Mouse (Mus musculus): ENCODE measurements around the gene Tnr. TPM values are rescaled to one million over a fixed set of nuclear protein-coding genes. Genes with fewer than 3 reads are reported as not detected.

Tnr gene
- polyA plus RNA-seq, 1 experiment from 2014 or later: 1.7 TPM

GRCm38 (mm10) chr1:159895094-159895493 is 371.5 kb downstream of the Tnr start:
- no peak for DNase-seq (ENCODE audit: low spot score)
- no peaks in the 10 kb centered on the region for H3K4me1 ChIP-seq (replicated peaks; ENCODE audit: control insufficient read depth, insufficient read depth, low read length)
- H3K4me2 ChIP-seq (ENCODE audit: low read length): no peak overlapping the region
- 73% methylated on average over 3 of the region's 3 CpGs for WGBS
- no peaks in the 10 kb centered on the region for H3K27me3 ChIP-seq (replicated peaks; ENCODE audit: control insufficient read depth, insufficient read depth, low read length)
- no peak overlapping the region for H3K27ac ChIP-seq (ENCODE audit: low read depth)
- H3K36me3 ChIP-seq (ENCODE audit: control insufficient read depth, insufficient read depth, low read length): no peaks in the 10 kb centered on the region
- H3K9ac ChIP-seq (ENCODE audit: low read length): no peak overlapping the region
- H3K4me3 ChIP-seq (ENCODE audit: low read depth, low read length): no peak overlapping the region
- no peak for ATAC-seq (replicated peaks; ENCODE audit: low FRiP score, low TSS enrichment, low read depth)
- no peaks in the 10 kb centered on the region for H3K9me3 ChIP-seq (ENCODE audit: control insufficient read depth, low read length)

DNA sequence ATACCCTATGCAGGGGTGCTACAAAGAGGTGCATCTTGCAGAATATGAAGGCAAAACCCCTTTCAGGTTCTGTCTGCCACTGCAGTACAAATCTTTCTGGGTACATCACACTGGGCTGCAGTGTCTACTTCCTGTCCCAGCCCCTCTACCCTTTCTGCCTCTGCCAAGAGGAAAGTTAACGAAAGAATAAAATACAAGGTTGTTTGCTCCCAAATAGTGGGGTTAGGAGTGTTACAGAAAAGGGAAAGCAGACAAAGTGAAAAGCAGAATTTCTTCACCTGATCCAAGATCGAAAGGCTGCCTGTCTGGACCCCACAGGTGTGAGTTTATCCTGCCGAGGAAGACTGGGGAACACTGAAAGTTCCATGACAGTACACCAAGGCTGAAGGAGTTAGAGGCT is 376.4 kb downstream of the Tnr start:
- Histone ChIP-seq H3K27ac (ENCODE audit: low read depth) (no peak overlapping the region), H3K27me3 (replicated peaks; ENCODE audit: control insufficient read depth, insufficient read depth, low read length) (no peaks in the 10 kb centered on the region), H3K9ac (ENCODE audit: low read length) (no peak overlapping the region), H3K4me1 (replicated peaks; ENCODE audit: control insufficient read depth, insufficient read depth, low read length) (no peaks in the 10 kb centered on the region), H3K4me3 (ENCODE audit: low read depth, low read length) (no peak overlapping the region), H3K4me2 (ENCODE audit: low read length) (no peak overlapping the region), H3K9me3 (ENCODE audit: control insufficient read depth, low read length) (no peaks in the 10 kb centered on the region), H3K36me3 (ENCODE audit: control insufficient read depth, insufficient read depth, low read length) (no peaks in the 10 kb centered on the region)
- ATAC-seq (replicated peaks; ENCODE audit: low FRiP score, low TSS enrichment, low read depth) (no peak), DNase-seq (ENCODE audit: low spot score) (no peak)
- 73% methylated on average over 3 of the region's 3 CpGs for WGBS

DNA sequence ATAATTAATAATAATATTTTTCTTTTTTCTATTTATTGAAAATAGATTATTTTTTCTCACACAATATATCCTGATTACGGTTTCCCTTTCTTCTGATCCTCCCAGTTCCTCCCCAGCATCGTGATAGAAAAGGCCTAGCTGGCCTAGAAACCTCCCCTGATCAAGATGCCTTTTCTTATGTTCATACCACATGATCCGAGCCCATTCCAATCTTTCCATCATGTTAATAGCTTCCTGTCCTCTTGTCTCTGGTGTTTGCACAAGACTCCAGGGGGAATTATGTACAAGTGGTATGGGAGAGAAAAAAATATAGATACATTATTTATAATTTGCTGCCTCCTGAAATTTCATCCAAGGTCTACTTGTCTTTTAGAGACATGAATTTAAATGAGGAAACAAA is 377.1 kb downstream of the Tnr start:
- no peaks in the 10 kb centered on the region for H3K27me3 ChIP-seq (replicated peaks; ENCODE audit: control insufficient read depth, insufficient read depth, low read length)
- ATAC-seq (replicated peaks; ENCODE audit: low FRiP score, low TSS enrichment, low read depth): no peak
- no peak overlapping the region for H3K9ac ChIP-seq (ENCODE audit: low read length)
- DNase-seq (ENCODE audit: low spot score): no peak
- H3K4me3 ChIP-seq (ENCODE audit: low read depth, low read length): no peak overlapping the region
- no peaks in the 10 kb centered on the region for H3K36me3 ChIP-seq (ENCODE audit: control insufficient read depth, insufficient read depth, low read length)
- H3K4me2 ChIP-seq (ENCODE audit: low read length): no peak overlapping the region
- H3K4me1 ChIP-seq (replicated peaks; ENCODE audit: control insufficient read depth, insufficient read depth, low read length): no peaks in the 10 kb centered on the region
- 51% methylated on average over 3 of the region's 3 CpGs for WGBS
- no peak overlapping the region for H3K27ac ChIP-seq (ENCODE audit: low read depth)
- no peaks in the 10 kb centered on the region for H3K9me3 ChIP-seq (ENCODE audit: control insufficient read depth, low read length)

DNA sequence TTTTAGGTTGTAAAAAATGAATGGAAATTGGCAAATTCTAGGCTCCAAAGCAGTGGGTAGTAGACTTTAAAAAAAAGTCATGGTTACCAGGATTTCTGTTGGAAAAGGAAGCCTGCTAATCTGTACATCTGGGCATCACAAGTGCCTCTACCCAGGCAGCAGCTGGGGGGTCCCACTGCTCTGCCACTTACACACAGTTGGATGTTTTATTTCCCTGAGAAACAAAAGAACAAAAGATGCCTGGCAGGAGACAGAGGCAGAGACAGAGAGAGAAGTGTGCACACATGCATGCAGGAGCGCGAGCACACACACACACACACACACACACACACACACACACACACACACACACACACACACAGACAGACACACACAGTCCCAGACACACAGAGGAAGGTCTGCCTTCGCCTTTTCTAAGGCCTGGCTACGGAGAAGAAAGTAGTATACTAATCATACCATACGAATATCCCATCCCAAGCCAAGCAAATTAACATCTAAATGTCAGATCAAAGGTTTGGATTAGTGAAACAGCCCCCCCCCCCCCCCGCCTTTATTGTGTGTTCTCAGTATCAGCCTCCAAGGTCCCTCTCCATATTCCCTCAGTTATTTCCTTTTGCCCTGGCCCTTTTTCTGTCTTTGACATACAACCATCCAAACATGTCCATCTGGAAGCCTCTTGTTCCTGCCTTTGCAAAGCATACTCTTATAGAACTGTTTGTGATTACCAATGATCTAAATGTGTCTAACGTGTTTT is 378.0 kb downstream of the Tnr start:
- Histone ChIP-seq H3K4me2 (ENCODE audit: low read length) (no peak overlapping the region), H3K4me1 (replicated peaks; ENCODE audit: control insufficient read depth, insufficient read depth, low read length) (no peaks in the 10 kb centered on the region), H3K27me3 (replicated peaks; ENCODE audit: control insufficient read depth, insufficient read depth, low read length) (no peaks in the 10 kb centered on the region), H3K9me3 (ENCODE audit: control insufficient read depth, low read length) (no peaks in the 10 kb centered on the region), H3K9ac (ENCODE audit: low read length) (no peak overlapping the region), H3K4me3 (ENCODE audit: low read depth, low read length) (no peak overlapping the region), H3K36me3 (ENCODE audit: control insufficient read depth, insufficient read depth, low read length) (no peaks in the 10 kb centered on the region), H3K27ac (ENCODE audit: low read depth) (no peak overlapping the region)
- WGBS: 74% methylated on average over 7 of the region's 7 CpGs
- DNase-seq (ENCODE audit: low spot score): no peak
- no peak for ATAC-seq (replicated peaks; ENCODE audit: low FRiP score, low TSS enrichment, low read depth)

- ATAC-seq (replicated peaks; ENCODE audit: low FRiP score, low TSS enrichment, low read depth) (no peak), DNase-seq (ENCODE audit: low spot score) (no peak)
- 89% methylated on average over 4 of the region's 4 CpGs for WGBS
- Histone ChIP-seq H3K4me3 (ENCODE audit: low read depth, low read length) (no peak overlapping the region), H3K9me3 (ENCODE audit: control insufficient read depth, low read length) (no peaks in the 10 kb centered on the region), H3K36me3 (ENCODE audit: control insufficient read depth, insufficient read depth, low read length) (no peaks in the 10 kb centered on the region), H3K27me3 (replicated peaks; ENCODE audit: control insufficient read depth, insufficient read depth, low read length) (no peaks in the 10 kb centered on the region), H3K9ac (ENCODE audit: low read length) (no peak overlapping the region), H3K27ac (ENCODE audit: low read depth) (no peak overlapping the region), H3K4me1 (replicated peaks; ENCODE audit: control insufficient read depth, insufficient read depth, low read length) (no peaks in the 10 kb centered on the region), H3K4me2 (ENCODE audit: low read length) (no peak overlapping the region)
Measured at GRCm38 (mm10) chr1:159902120-159902497, 378.5 kb downstream of the Tnr start.

- Histone ChIP-seq H3K9me3 (ENCODE audit: control insufficient read depth, low read length) (no peaks in the 10 kb centered on the region), H3K9ac (ENCODE audit: low read length) (no peak overlapping the region), H3K4me1 (replicated peaks; ENCODE audit: control insufficient read depth, insufficient read depth, low read length) (no peaks in the 10 kb centered on the region), H3K27ac (ENCODE audit: low read depth) (no peak overlapping the region), H3K36me3 (ENCODE audit: control insufficient read depth, insufficient read depth, low read length) (no peaks in the 10 kb centered on the region), H3K27me3 (replicated peaks; ENCODE audit: control insufficient read depth, insufficient read depth, low read length) (no peaks in the 10 kb centered on the region), H3K4me3 (ENCODE audit: low read depth, low read length) (no peak overlapping the region), H3K4me2 (ENCODE audit: low read length) (no peak overlapping the region)
- DNase-seq (ENCODE audit: low spot score) (no peak), ATAC-seq (replicated peaks; ENCODE audit: low FRiP score, low TSS enrichment, low read depth) (no peak)
- WGBS: 38% methylated on average over 5 of the region's 5 CpGs
Measured at GRCm38 (mm10) chr1:159911006-159911405, 387.4 kb downstream of the Tnr start.

GRCm38 (mm10) chr1:159914726-159915125 is 391.2 kb downstream of the Tnr start:
- Histone ChIP-seq H3K4me1 (replicated peaks; ENCODE audit: control insufficient read depth, insufficient read depth, low read length) (no peaks in the 10 kb centered on the region), H3K27ac (ENCODE audit: low read depth) (no peak overlapping the region), H3K4me2 (ENCODE audit: low read length) (no peak overlapping the region), H3K36me3 (ENCODE audit: control insufficient read depth, insufficient read depth, low read length) (no peaks in the 10 kb centered on the region), H3K27me3 (replicated peaks; ENCODE audit: control insufficient read depth, insufficient read depth, low read length) (no peaks in the 10 kb centered on the region), H3K9ac (ENCODE audit: low read length) (no peak overlapping the region), H3K4me3 (ENCODE audit: low read depth, low read length) (no peak overlapping the region), H3K9me3 (ENCODE audit: control insufficient read depth, low read length) (no peaks in the 10 kb centered on the region)
- no peak for DNase-seq (ENCODE audit: low spot score)
- ATAC-seq (replicated peaks; ENCODE audit: low FRiP score, low TSS enrichment, low read depth): no peak

GRCm38 (mm10) chr1:159920571-159920970 is 397.0 kb downstream of the Tnr start:
- WGBS: 72% methylated on average over 2 of the region's 2 CpGs
- Histone ChIP-seq H3K4me2 (ENCODE audit: low read length) (no peak overlapping the region), H3K4me3 (ENCODE audit: low read depth, low read length) (no peak overlapping the region), H3K27me3 (replicated peaks; ENCODE audit: control insufficient read depth, insufficient read depth, low read length) (no peaks in the 10 kb centered on the region), H3K9ac (ENCODE audit: low read length) (no peak overlapping the region), H3K9me3 (ENCODE audit: control insufficient read depth, low read length) (no peaks in the 10 kb centered on the region), H3K27ac (ENCODE audit: low read depth) (no peak overlapping the region), H3K36me3 (ENCODE audit: control insufficient read depth, insufficient read depth, low read length) (no peaks in the 10 kb centered on the region), H3K4me1 (replicated peaks; ENCODE audit: control insufficient read depth, insufficient read depth, low read length) (no peaks in the 10 kb centered on the region; the same call in 1 of the 2 replicates)
- DNase-seq (ENCODE audit: low spot score) (no peak), ATAC-seq (replicated peaks; ENCODE audit: low FRiP score, low TSS enrichment, low read depth) (no peak)

DNA sequence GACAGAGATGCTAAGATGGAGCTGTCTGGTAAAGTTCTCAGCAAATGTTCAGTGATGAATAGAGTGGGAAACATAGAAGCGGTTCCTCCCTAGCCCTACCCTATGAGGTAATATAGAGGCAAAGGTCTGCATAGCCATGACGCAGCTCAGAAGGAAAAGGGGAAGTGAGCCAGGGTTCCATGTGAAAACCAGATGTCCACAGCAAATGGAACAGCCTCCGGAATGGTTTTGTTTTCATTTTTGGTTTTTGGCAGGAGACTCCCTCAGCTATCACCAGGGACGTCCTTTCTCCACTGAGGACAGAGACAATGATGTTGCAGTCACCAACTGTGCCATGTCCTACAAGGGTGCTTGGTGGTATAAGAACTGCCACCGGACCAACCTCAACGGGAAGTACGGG is 399.4 kb downstream of the Tnr start:
- no peak overlapping the region for H3K27ac ChIP-seq (ENCODE audit: low read depth)
- no peak overlapping the region for H3K4me2 ChIP-seq (ENCODE audit: low read length)
- DNase-seq (ENCODE audit: low spot score) (no peak), ATAC-seq (replicated peaks; ENCODE audit: low FRiP score, low TSS enrichment, low read depth) (no peak)
- no peaks in the 10 kb centered on the region for H3K36me3 ChIP-seq (ENCODE audit: control insufficient read depth, insufficient read depth, low read length)
- H3K27me3 ChIP-seq (replicated peaks; ENCODE audit: control insufficient read depth, insufficient read depth, low read length): no peaks in the 10 kb centered on the region
- no peak overlapping the region for H3K9ac ChIP-seq (ENCODE audit: low read length)
- H3K4me1 ChIP-seq (replicated peaks; ENCODE audit: control insufficient read depth, insufficient read depth, low read length): no peaks in the 10 kb centered on the region; the same call in 1 of the 2 replicates
- H3K4me3 ChIP-seq (ENCODE audit: low read depth, low read length): no peak overlapping the region
- whole genome bisulfite sequencing: 87% methylated on average over 7 of the region's 7 CpGs
- H3K9me3 ChIP-seq (ENCODE audit: control insufficient read depth, low read length): no peaks in the 10 kb centered on the region

All from intestine, embryonic 14.5 days (tissue).